Mouse (Mus musculus) midbrain, embryonic 16.5 days (tissue): ENCODE results near the gene Xiap. TPM values are rescaled to one million over a fixed set of nuclear protein-coding genes. Genes with fewer than 3 reads are reported as not detected.

Experiments used
- ATAC-seq: fragments of 200-750 bp; cut with Nextera tagmentation; 2 replicates; pipeline ENCODE4 v1.8.0; 2017; ENCODE audit warnings: moderate TSS enrichment
- H3K27ac ChIP-seq: fragments of 300-500 bp; sonication (generic); 2 replicates; pipeline ENCODE4 v1.5.1; 2014; ENCODE audit warnings: mild to moderate bottlenecking, low read length, mixed read lengths
- H3K27me3 ChIP-seq: fragments of 300-500 bp; sonication (generic); 2 replicates; pipeline ENCODE4 v1.6.1; 2014; ENCODE audit warnings: low read depth, low read length, mixed read lengths; ENCODE audit not compliant: control insufficient read depth, insufficient read depth
- H3K36me3 ChIP-seq: fragments of 300-500 bp; sonication (generic); 2 replicates; pipeline ENCODE4 v1.6.1; 2014; ENCODE audit warnings: mild to moderate bottlenecking, low read length, moderate library complexity, mixed read lengths; ENCODE audit not compliant: control insufficient read depth, insufficient read depth
- H3K4me1 ChIP-seq: fragments of 300-500 bp; sonication (generic); 2 replicates; pipeline ENCODE4 v1.6.1; 2014; ENCODE audit warnings: mild to moderate bottlenecking, low read length, mixed read lengths; ENCODE audit not compliant: control insufficient read depth, insufficient read depth
- H3K4me2 ChIP-seq: fragments of 300-500 bp; sonication (generic); 2 replicates; pipeline ENCODE4 v1.6.1; 2014; ENCODE audit warnings: mild to moderate bottlenecking, low read length, mixed read lengths
- H3K4me3 ChIP-seq: fragments of 300-500 bp; sonication (generic); 2 replicates; pipeline ENCODE4 v1.5.1; 2014; ENCODE audit warnings: low read depth, mild to moderate bottlenecking, low read length, moderate library complexity, mixed read lengths
- H3K9ac ChIP-seq: fragments of 300-500 bp; sonication (generic); 2 replicates; pipeline ENCODE4 v1.6.1; 2014; ENCODE audit warnings: low read depth, low read length, mixed read lengths
- H3K9me3 ChIP-seq: fragments of 300-500 bp; sonication (generic); replicated peaks from 2 replicates; pipeline ENCODE4 v1.6.1; 2014; ENCODE audit warnings: mild to moderate bottlenecking, low read length, mixed read lengths; ENCODE audit not compliant: control insufficient read depth, poor library complexity, severe bottlenecking
- WGBS: fragments of 180-500 bp; shearing (Covaris S2); extraction: QIAGEN DNeasy Blood & Tissue Kit; methylation state at CpG from one replicate; pipeline ENCODE4 v1.1.7; 2014; 5-methylcytosine and 5-hydroxymethylcytosine counted together
- polyA plus RNA-seq: library from polyadenylated mRNA; unstranded; fragments of >200 nt; fragmentation: Nextera tagmentation; extraction: Ambion mirVana; gene quantifications from 2 replicates; pipeline ENCODE4 v1.2.1, GENCODE M21; 2015

The Xiap gene
- polyA plus RNA-seq, 1 experiment from 2014 or later: 10.3 TPM

- Histone ChIP-seq H3K9ac (no peak overlapping the region), H3K4me2 (no peak overlapping the region), H3K27me3 (no peaks in the 10 kb centered on the region), H3K27ac (no peak overlapping the region), H3K36me3 (no peaks in the 10 kb centered on the region), H3K9me3 (no peaks in the 10 kb centered on the region), H3K4me1 (no peaks in the 10 kb centered on the region), H3K4me3 (no peak overlapping the region)
- 60% methylated on average over 5 of the region's 5 CpGs for WGBS
- ATAC-seq: no peak
Measured at GRCm38 (mm10) chrX:42124963-42125697, 65.7 kb downstream of the Xiap start.

GRCm38 (mm10) chrX:42139882-42140281, 80.4 kb downstream of the Xiap start:
- no peaks in the 10 kb centered on the region for H3K9me3 ChIP-seq
- no peak for ATAC-seq
- H3K4me3 ChIP-seq: no peak overlapping the region
- 71% methylated on average over 9 of the region's 9 CpGs for WGBS
- no peak overlapping the region for H3K4me2 ChIP-seq
- H3K27me3 ChIP-seq: no peaks in the 10 kb centered on the region
- H3K4me1 ChIP-seq: no peaks in the 10 kb centered on the region
- no peak overlapping the region for H3K27ac ChIP-seq
- H3K36me3 ChIP-seq: no peaks in the 10 kb centered on the region
- no peak overlapping the region for H3K9ac ChIP-seq

- H3K27ac ChIP-seq: no peak overlapping the region
- H3K9ac ChIP-seq: no peak overlapping the region
- no peaks in the 10 kb centered on the region for H3K36me3 ChIP-seq
- 73% methylated on average over 3 of the region's 3 CpGs for WGBS
- H3K4me2 ChIP-seq: no peak overlapping the region
- no peaks in the 10 kb centered on the region for H3K9me3 ChIP-seq
- H3K4me1 ChIP-seq: no peaks in the 10 kb centered on the region
- ATAC-seq: no peak
- H3K27me3 ChIP-seq: no peaks in the 10 kb centered on the region
- H3K4me3 ChIP-seq: no peak overlapping the region
Measured at GRCm38 (mm10) chrX:42142620-42143019, 83.1 kb downstream of the Xiap start.

GRCm38 (mm10) chrX:42143991-42144390, 84.5 kb downstream of the Xiap start:
- H3K4me2 ChIP-seq: no peak overlapping the region
- WGBS: 89% methylated on average over 4 of the region's 4 CpGs
- no peak for ATAC-seq
- no peak overlapping the region for H3K9ac ChIP-seq
- H3K9me3 ChIP-seq: no peaks in the 10 kb centered on the region
- no peaks in the 10 kb centered on the region; the same call in 1 of the 2 replicates for H3K4me1 ChIP-seq
- H3K4me3 ChIP-seq: no peak overlapping the region
- H3K36me3 ChIP-seq: no peaks in the 10 kb centered on the region
- no peaks in the 10 kb centered on the region for H3K27me3 ChIP-seq
- no peak overlapping the region for H3K27ac ChIP-seq

- no peaks in the 10 kb centered on the region for H3K27me3 ChIP-seq
- H3K4me1 ChIP-seq: no peaks in the 10 kb centered on the region; the same call in 1 of the 2 replicates
- no peaks in the 10 kb centered on the region for H3K36me3 ChIP-seq
- H3K4me2 ChIP-seq: peak overlapping the region; percentile 51
- no peak overlapping the region for H3K9ac ChIP-seq
- WGBS: 59% methylated on average over 5 of the region's 5 CpGs
- peak overlapping the region; percentile 28; the same call in 1 of the 2 replicates for H3K27ac ChIP-seq
- ATAC-seq: no peak
- no peaks in the 10 kb centered on the region for H3K9me3 ChIP-seq
- no peak overlapping the region for H3K4me3 ChIP-seq
Measured at GRCm38 (mm10) chrX:42148016-42148451, 88.6 kb downstream of the Xiap start.

- ATAC-seq: peak; percentile 81
- no peaks in the 10 kb centered on the region for H3K27me3 ChIP-seq
- peak within 1 kb of the TSS; percentile 51 for H3K4me2 ChIP-seq
- H3K4me3 ChIP-seq: peak within 1 kb of the TSS; percentile 60
- H3K9me3 ChIP-seq: no peaks in the 10 kb centered on the region
- H3K27ac ChIP-seq: peak within 1 kb of the TSS; percentile 98
- no peaks in the 10 kb centered on the region; the same call in 1 of the 2 replicates for H3K4me1 ChIP-seq
- H3K9ac ChIP-seq: peak within 1 kb of the TSS; percentile 87
- no peaks in the 10 kb centered on the region for H3K36me3 ChIP-seq
- WGBS: 13% methylated on average over 67 of the region's 76 CpGs
Measured at GRCm38 (mm10) chrX:42148788-42149556, 89.5 kb downstream of the Xiap start, which contains the start of gene Stag2. Stag2 (plus strand) TSS chrX:42149317.

- 25% methylated on average over 34 of the region's 71 CpGs for WGBS
- Histone ChIP-seq H3K9me3 (no peaks in the 10 kb centered on the region), H3K9ac (peak overlapping the region; percentile 87), H3K4me3 (peak overlapping the region; percentile 60), H3K36me3 (no peaks in the 10 kb centered on the region), H3K4me1 (no peaks in the 10 kb centered on the region; the same call in 1 of the 2 replicates), H3K27me3 (no peaks in the 10 kb centered on the region), H3K4me2 (peak overlapping the region; percentile 47), H3K27ac (peak overlapping the region; percentile 98)
- peak; percentile 65 for ATAC-seq
Measured at GRCm38 (mm10) chrX:42149557-42150345, 90.3 kb downstream of the Xiap start.

- Histone ChIP-seq H3K36me3 (no peaks in the 10 kb centered on the region), H3K4me2 (peak overlapping the region; percentile 55), H3K9ac (peak overlapping the region; percentile 87), H3K4me3 (peak overlapping the region; percentile 60), H3K4me1 (no peaks in the 10 kb centered on the region; the same call in 1 of the 2 replicates), H3K27ac (peak overlapping the region; percentile 98), H3K9me3 (no peaks in the 10 kb centered on the region), H3K27me3 (no peaks in the 10 kb centered on the region)
- ATAC-seq: peak; percentile 85
- 24% methylated on average over 18 of the region's 40 CpGs for WGBS
Measured at GRCm38 (mm10) chrX:42150346-42151023, 91.0 kb downstream of the Xiap start.
